Mouse (Mus musculus) ovary, adult 10 weeks (tissue): ENCODE results near the gene Gm45716. TPM values are rescaled to one million over a fixed set of nuclear protein-coding genes. Genes with fewer than 3 reads are reported as not detected.

Source experiments
- polyA plus RNA-seq: library from polyadenylated mRNA; stranded (reverse); fragments of 350-450 nt; fragmentation: Illumina TruSeq; extraction: RNeasy Lipid Tissue Mini Kit (QIAGEN cat#74804); gene quantifications from one replicate; pipeline ENCODE4 v1.2.3, GENCODE M21; 2014

Gm45716 gene
- polyA plus RNA-seq, result 5.1 TPM

GRCm38 (mm10) chr11:90187441-90187840 is at the start of gene Gm45716:
Gm45716 (plus strand) TSS chr11:90187683.

GRCm38 (mm10) chr11:90249025-90249650 is 61.7 kb downstream of the Gm45716 start, which contains the start of gene Mmd:
Mmd (plus strand) TSS chr11:90249456.

Other genes starting within 250 kb of the Gm45716 start
- 5.5 TPM for gene Pctp, start 184.8 kb upstream of the Gm45716 start, polyA plus RNA-seq
- 147 TPM for gene Tmem100, start 157.3 kb upstream of the Gm45716 start, polyA plus RNA-seq
- gene Mmd, start 61.8 kb downstream of the Gm45716 start, polyA plus RNA-seq, result 136 TPM
- gene Hlf, start 203.2 kb downstream of the Gm45716 start, polyA plus RNA-seq, result 21.0 TPM